Mouse (Mus musculus) brain, adult 2 months (tissue): ENCODE data around the gene Pigp.
A peak's percentile ranks its signal among the peaks of the same experiment; 100 is the strongest.
"Not testable (repeated sequence)": the region's sequence is repeated elsewhere in the genome, so short reads cannot be mapped to it uniquely, and the experiment has no call there.

ENCODE experiments used
- DNase-seq: peaks from one replicate; pipeline ENCODE4 v3.0.0; 2011; ENCODE audit warnings: low read depth, low spot score

Pigp gene

DNA sequence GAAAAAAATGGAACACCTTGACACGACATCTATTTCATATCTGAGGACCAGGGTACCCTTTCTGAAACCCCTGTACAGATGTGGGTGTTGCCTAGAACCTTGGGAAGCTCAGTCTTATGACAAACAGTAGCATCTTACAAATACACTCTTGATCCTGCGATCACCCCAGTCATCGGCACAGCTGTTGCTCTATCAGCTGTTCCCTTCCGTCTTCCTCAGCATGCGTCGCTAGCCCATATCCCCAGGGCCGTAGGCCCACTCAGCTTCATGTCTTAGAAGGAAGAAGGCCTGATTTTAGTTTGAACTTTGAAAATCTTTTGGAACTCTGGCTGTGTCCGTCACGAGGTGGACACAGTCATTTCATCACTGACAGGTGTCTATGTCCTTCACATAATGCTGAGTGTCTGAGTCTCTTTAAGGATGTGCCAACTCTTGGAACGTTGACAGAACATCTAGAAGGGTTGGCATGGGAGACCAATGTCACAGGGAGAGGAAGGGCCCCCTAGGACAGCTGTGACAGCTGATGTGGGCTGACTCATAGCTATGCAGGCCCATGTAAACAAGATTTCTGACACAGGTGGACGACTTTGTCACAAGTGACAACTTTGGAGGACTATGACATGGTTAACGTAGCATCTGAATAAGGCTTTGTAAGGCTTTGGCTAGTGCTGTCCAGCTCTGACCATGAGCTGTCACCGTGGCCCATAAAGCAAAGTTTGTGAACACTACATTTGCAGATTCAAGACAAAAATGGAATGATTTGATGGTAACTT is 10.9 kb downstream of the Pigp start:
- no peak for DNase-seq

DNA sequence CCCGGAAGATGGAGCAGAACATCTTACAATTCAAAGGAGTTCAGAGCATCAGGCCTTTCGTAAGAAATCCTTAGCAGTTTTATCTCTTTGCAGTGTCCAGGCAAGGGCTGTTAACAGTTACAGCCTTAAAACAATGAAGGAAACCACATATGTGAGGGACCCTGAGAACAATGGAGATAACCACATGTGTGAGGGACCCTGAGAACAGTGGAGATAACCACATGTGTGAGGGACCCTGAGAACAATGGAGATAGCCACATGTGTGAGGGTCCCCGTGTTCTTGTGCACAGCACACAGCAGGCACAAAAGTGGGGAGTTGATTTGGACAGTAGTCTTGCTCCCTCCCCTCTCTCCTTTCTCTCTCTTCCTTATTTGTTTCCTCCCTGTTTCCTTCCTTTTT is 13.6 kb downstream of the Pigp start:
- no peak for DNase-seq

DNA sequence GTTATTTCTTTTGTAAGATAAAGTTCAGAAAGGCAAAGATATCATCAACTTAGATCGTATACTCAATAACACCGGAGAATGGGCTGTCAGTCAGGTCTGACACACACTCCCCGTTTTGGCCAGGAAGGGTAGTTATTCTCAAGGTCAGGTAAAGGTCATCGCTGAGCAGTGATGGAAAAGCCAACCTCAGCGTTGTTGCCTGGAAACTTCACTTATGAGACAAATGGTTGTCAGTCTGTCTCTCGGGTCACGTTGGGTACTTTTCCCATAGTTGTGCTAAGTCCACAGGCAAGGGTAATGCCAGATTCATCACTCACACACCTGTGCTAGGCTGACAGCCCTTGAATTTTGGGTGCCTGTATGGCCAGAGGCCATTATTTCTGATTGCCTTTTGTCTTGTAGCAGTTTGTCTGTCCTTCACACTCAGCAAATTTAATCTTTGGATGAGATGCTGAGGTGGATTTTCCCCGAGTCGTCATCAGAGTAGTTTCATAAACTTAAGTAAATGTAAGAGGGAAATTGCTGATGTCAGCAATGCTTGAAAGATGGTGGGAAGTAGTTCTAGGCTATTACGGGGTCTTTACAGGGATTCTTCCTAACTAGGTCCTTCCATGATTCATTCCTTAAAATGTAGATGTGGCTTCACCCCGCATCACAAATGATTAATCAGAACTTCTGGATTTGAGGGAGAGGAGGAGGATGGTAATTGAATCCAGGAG is 14.7 kb downstream of the Pigp start:
- no peak for DNase-seq

DNA sequence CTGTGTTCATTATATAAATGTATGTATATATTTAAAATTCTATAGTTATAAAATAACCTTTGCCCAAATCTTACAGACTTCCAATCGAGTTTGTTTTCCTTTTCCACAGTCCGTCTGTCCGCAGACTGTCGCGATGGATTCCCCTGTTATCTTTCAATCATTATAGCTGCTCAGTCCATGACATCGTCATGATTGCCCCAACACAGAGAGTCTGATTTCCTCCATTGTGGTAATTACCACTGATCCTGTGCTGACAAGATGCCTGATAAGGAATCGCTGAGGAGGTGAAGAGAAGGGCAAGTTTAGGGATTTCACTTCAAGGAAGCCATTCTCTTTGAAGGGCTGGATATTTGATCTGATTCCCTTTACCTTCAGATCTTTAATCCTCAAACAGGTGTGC is 15.6 kb downstream of the Pigp start:
- no peak for DNase-seq

DNA sequence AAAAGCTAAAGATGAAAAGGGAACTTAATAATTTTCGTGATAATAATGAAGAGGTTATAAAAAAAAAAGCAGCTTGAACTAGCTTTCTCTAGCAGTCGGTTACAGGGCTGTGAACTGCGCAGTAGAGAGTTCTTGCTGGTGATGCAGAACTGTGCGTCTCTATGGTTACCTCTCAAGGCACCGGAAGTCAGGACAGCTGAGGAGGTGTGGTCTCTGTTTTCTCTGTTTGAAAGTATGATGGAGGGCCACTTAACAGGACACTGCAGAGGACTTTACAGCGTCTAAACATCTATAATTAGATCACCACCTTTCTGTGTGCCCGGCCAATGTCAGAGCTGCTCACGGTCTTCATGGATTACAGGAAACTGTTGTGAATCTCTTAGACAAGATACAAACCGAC is 17.2 kb downstream of the Pigp start:
- peak; percentile 80 for DNase-seq

DNA sequence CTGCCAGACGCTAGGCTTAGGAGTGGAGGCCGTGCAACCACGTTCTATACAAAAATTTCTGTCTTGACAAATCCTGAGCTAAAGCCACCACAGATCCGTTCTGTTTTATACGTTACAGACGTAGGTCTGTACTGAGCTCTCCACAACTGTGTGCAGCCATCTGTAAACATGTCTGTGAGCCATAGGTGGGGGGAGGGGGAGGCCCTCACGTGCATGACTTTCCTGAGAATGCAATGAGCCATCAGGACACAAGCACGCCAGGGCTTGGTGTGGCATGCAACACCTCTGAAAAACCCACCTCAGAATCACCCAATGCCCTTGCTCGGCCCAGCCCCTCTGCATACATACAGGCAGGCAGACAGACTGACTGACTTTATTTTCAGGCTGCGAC is 21.4 kb downstream of the Pigp start:
- no peak for DNase-seq

DNA sequence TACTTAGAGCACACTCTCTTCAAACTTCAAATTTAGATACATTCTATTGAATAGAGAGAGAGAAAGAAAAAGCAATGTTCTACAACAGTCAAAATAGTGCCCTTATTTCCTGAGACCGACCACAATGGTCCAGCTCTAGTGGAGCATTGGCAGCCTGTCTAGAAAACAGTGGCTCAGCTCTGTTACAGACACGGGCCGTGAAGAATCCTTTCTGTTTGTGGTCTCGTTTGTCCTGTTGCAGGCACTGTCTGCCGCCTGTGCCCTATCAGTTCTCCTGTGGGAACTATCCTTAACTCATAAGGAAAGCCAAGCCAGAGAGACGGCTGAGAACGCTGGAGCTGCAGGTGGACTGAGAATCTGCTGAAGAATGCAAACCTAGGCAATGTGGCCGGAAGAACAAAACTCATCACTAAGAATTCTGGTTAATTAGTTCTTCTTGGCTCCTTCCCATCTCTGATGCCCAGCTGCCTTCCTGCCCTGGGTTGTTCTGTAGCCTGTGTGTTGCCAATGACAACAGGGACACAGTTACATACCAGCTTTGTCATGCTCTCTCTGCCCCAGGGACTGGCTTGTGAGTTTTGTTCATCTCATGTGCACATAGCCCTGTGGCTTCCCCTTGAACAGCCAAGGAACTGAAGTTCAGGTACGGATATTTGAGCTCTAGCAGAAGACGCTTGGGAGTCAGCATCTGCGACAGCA is 21.9 kb downstream of the Pigp start:
- DNase-seq = peak; percentile 34

DNA sequence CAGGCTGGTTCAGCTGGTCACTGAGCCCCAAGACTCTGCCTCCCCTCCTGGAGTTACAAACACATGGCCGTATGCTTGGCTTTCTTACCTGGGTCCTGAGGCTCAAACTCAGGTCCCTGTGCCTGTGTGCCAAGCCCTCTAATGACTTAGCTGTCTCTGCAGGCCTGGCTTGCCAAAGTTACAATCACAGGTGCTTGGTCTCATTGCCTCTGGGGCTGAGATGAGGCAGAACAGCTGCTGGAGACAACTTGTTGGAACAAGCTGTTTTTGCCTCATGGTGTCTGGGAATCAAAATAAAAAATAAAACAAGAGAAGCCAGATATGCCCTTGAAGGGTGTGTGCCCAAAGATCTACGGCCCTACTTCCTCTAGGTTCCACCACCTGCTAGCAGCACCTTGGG is 22.9 kb downstream of the Pigp start:
- no peak for DNase-seq

DNA sequence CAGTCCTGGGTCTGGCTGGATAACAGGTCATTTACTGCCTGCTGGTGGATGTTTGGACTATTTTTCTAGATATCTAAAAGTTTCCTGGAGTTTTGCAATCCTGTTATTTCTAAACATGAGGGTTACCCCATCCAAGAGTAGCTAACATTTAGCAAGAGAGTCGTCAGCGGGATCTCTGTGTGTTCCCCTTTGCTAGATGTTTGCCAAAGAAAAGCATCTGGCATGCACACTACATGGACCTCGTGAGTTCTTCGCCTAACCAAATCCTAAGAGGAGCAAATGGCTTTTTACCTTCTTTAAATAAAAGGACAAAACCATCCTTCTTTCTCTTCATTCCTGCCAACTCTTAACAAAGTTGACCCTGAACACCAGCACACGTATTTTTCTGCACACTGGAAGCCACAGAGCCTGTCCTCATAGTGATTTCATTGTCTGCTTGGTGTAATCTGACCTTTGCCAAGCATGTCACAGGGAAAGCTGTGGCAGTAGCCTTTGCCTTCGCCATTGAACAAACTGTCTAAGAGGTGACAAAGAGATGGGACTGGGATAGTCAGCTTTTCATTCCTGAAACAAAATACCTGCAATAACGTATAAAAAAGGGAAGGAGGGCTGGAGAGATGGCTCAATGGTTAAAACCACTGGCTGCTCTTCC is 24.4 kb downstream of the Pigp start:
- no peak for DNase-seq

DNA sequence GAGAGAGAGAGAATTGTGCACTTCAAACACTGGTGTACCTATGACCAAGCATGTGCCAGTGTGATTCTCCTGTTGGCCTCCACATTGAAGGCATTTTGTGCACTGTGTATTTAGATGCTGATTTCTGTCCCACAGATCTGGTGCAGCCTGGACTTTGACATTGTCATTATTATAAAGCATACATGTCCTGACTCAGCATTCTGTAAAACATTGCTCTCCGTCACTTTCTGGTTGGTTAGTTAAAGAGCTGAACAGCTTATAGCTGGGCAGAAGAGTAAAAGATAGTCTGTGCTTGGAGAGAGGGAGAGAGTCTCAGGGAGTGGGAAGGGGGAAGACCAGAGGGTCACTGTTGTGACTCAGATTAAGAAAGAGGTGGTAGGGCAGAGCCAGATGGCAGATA is 25.9 kb downstream of the Pigp start:
- no peak for DNase-seq

DNA sequence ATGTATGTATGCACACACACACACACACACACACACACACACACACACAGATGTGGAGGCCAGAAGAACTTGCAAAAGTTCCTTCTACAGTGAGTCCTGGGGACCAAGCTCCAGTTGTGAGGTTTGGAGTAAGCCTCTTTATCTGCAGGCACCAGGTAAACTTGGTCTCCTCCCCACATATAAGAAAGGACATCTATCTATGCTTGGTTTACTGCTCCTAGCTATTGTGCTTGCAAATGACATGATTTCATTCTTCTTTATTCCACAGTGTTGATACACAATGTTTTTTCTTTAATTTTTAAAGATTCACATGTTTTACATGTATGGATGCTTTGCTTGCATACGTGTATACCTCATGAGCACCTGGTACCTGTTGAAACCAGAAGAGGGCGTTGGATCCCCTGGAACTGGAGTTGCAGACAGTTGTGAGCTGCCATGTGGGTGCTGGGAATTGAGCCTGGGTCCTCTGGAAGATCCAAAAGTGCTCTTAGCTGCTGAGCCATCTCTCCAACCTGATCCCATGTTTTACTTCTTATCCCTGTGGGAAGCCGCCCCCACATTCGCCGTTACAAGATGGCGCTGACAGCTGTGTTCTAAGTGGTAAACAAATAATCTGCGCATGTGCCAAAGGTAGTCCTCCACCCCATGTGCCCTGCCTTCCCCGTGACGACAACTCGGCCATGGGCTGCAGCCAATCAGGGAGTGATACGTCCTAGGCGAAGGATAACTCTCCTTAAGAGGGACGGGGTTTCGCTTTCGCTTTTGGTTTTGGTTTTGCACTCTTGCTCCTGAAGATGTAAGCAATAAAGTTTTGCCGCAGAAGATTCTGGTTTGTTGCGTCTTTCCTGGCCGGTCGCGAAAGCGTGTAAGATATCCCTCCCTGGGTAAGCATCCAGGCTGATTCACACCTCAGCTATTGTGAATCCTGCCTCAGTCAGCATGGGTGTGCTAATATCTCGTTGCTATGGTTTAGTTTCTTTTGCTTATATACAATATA is 32.2 kb downstream of the Pigp start:
- not testable (repeated sequence) for DNase-seq

DNA sequence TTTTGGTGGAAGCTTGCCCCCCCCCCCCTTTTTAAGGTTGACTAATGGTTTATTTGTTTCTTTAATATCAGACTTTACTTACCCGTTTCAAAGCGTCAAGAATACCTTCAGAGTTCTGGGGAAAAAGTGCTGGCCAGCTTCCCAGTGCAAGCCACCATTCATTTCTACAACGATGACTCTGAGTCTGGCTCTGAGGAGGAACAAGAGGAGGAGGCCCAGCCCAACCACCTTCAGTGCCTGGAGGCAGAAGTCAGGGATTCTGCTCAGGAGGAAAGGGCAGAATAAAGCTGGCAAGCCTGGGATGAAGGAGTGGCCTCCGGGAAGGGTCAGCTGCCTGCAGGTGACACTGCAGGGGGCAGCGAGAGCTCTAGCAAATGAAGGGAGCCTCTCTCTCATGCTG is 36.0 kb downstream of the Pigp start:
- no peak for DNase-seq

DNA sequence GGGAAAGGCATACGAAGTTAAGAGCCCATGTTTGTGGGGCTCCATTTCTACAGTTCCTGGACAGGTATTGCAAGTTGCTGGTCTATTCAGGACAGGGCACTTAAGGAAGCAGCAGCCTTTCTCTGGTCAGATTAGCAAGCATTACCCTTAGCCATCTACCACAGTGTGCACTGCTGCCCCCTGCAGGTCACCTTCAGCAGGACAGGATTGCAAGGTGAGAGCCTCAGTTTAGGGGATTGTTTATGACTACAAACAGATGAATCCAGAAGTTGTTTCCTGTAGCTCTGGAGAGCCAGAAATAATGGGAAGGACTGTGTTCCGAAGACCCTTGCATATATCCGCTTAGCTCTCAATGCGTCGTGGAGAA is 39.8 kb downstream of the Pigp start:
- peak; percentile 76 for DNase-seq

DNA sequence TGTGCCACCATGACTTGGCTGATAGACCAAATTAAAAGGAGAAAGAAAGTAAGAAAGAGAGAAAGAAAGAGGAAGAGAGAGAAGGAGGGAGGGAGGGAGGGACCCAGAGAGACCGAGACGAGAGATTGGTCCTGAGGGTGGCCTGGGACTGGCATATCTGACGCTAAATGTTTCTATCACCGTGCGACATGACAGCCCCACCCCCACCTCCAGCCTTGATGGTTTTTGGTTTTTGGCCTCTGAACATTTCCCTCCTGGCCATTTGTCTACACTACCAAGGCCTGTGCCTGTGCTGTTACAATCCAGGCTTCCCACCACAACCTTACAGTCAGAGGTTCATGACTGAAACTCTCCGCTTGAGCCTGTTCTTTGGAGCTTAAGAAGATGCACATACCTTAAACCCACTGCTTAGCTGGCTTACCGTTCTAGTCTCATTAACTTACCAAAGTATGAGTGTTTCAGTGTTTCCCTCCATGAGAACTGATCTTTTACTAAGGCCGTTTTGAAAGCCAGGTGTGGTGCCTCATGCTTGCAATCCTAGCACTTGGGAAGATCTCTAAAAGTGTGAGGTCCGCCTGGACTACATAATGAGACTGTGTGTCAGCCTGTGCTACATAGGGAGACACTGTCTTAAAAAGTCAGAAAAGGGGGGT is 40.3 kb downstream of the Pigp start:
- no peak for DNase-seq

DNA sequence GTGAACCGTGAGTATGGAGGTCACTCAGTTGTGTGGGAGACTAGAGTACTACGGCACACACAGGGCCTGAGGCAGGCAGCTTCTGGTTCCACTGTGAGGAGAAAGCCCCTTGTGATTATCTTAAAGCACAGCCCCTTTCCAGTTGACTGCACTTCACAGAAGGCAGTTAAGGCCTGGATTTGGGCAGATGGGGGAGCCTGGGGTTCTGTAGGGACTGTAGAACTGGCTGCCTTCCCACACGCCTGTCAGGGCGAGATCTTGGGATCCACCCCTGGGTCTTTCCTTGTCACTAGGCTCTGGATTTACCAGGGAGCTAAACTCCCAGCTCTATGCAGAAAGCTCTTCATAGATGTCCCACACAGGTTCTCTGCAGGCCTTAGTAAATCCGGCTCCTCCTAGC is 41.2 kb downstream of the Pigp start:
- DNase-seq = no peak

DNA sequence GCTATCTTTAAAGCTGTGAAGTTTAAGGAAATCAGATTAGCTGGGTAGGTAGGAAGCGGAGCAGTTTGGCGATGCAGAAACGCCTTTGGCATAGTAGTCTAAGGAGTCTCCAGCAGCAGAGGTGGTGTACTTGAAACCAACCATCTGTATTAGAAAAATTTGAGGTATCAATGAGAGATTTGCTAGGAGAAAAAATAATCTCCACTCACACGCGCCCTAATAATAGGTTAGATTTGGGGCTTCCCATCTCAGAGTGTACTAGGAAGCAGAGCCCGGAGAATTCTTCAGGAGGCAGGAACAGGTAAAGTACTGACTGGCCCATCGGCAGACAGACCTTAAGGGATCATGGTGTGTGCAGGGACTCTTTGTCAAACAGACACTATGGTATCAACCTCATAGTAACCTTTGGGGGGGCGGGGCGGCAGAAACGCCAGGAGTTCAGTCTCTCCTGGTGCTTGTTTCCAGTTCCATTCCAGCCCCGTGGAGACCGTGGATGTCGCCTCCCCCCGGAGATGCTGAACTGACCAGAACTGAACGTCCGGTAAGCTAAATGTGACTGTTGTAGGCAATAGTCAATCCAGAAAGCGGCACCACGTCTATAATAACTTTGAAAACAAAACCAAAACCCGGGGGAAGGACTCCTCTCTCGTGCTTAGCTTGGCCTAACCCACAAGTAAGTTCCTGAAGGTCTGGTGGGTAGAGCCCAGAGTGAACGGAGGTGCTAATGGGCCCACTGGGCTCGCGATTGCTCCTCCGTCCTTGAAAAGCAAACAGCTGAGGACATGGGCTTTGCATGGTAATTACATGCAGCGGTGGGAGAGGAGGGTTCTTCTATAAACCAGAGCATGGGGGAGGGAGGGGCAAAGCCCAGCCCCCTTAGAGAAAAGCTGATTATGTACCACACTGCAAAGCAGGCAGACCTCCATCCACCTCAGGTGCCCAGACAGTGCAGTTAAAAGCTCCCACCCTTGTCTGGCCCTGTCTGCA is 42.5 kb downstream of the Pigp start:
- DNase-seq = no peak

DNA sequence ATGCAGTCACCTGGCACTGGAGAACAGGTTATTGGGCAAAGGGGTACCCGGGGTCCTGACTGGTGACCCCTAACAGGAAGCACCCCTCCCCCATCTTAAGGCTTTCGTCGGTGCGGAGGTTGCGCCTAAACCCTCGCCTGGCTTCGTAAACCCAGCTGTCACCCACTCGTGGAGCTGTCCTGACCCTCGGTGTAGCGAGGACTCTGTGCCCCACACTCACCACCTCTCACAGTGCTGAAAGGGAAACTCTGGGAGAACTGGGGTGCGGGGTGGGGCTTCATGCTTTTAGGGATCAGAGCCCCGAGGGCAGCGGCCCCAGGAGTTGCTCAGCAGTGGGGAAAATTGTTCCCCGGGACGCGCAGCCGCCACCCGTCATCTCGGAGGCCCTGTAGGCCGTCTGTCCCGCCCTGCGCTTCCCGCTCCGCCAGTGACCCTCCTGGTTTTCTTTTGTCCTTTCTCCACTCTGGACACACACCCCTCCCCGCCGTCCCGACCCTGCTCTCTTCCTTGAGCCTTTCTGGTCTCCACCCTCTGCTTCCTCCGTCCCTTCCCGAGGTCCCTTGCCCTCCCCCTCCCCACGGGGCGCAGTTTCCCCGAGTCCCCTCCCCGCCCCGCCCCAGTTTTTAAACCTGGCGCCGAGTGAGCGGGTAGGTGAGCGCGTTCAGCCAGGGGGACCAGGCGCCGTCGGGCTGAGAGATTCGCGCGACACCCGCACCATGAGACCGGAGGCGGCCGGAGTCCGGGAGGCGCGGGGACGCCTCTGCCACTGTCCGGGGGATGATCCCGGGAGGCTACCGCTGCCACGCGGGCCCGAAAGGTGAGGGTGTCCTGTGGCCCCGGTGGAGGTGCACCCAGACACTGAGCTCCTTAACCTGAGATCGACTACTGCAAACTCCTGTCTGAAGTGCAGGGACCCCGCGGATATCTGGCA is 43.6 kb downstream of the Pigp start, which contains the start of gene Ripply3:
Gene Ripply3, plus strand, starts transcription at position 640 of the 931 bp plus-strand sequence.
- DNase-seq = no peak

DNA sequence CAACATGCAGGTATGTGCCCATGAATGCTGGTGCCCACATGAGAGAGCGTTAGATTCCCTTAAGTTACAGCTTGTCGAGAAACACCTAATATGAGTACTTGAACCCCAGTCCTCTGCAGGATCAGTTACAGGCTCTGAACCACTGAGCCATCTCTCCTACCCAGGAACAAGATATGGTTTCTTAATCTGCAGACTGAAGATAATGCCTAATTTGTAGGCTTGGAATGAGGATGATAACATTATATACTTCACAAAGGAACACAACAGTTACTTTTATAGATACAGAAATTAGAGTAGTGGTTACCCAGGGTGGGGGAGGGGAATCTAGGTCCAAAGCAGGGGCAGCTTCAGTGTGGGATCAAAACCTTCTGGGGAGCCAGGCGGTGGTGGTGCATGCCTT is 45.6 kb downstream of the Pigp start:
- no peak for DNase-seq
